Mouse (Mus musculus) small intestine, adult 10 weeks (tissue): ENCODE results near the gene Evx2. TPM values are rescaled to one million over a fixed set of nuclear protein-coding genes. Genes with fewer than 3 reads are reported as not detected.

ENCODE experiments used
- polyA plus RNA-seq: library from polyadenylated mRNA; stranded (reverse); fragments of 350-450 nt; fragmentation: Illumina TruSeq; extraction: RNeasy Lipid Tissue Mini Kit (QIAGEN cat#74804); gene quantifications from one replicate; pipeline ENCODE4 v1.2.3, GENCODE M21; 2014; ENCODE audit warnings: low replicate concordance

Evx2 gene
- not detected for polyA plus RNA-seq

GRCm38 (mm10) chr2:74659507-74660005, at the start of gene Evx2:
TSS of gene Evx2 (minus strand) at chr2:74659557.

GRCm38 (mm10) chr2:74704393-74704998, 45.1 kb upstream of the Evx2 start, which contains the start of gene Hoxd8:
TSS of gene Hoxd8 (plus strand) at chr2:74704615.

GRCm38 (mm10) chr2:74697567-74698121, 38.3 kb upstream of the Evx2 start, which contains the start of gene Hoxd9:
TSS of gene Hoxd9 (plus strand) at chr2:74697727.

GRCm38 (mm10) chr2:74691022-74691951, 31.9 kb upstream of the Evx2 start, which contains the start of gene Hoxd10:
TSS of gene Hoxd10 (plus strand) at chr2:74691924.

GRCm38 (mm10) chr2:74678891-74679595, 19.7 kb upstream of the Evx2 start, which contains the start of gene Hoxd11:
TSS of gene Hoxd11 (plus strand) at chr2:74679557.

GRCm38 (mm10) chr2:74674881-74675665, 15.7 kb upstream of the Evx2 start, which contains the start of gene Hoxd12:
TSS of gene Hoxd12 (plus strand) at chr2:74675013.

GRCm38 (mm10) chr2:74667842-74668357, 8.5 kb upstream of the Evx2 start, which contains the start of gene Hoxd13:
TSS of gene Hoxd13 (plus strand) at chr2:74668310.

Other genes starting within 250 kb of the Evx2 start
- 32.3 TPM for gene Lnpk, start 80.1 kb downstream of the Evx2 start, polyA plus RNA-seq
- not detected for gene Hoxd13, start 8.8 kb upstream of the Evx2 start, polyA plus RNA-seq
- gene Hoxd12, start 15.5 kb upstream of the Evx2 start, polyA plus RNA-seq, result not detected
- not detected for gene Hoxd11, start 20.0 kb upstream of the Evx2 start, polyA plus RNA-seq
- gene Hoxd10, start 32.4 kb upstream of the Evx2 start, polyA plus RNA-seq, result not detected
- gene Hoxd9, start 38.2 kb upstream of the Evx2 start, polyA plus RNA-seq, result not detected
- gene Hoxd8, start 45.1 kb upstream of the Evx2 start, polyA plus RNA-seq, result 1.6 TPM
- gene Hoxd3, start 52.4 kb upstream of the Evx2 start, polyA plus RNA-seq, result 0.26 TPM
- 0.41 TPM for gene Hoxd4, start 52.4 kb upstream of the Evx2 start, polyA plus RNA-seq
- gene Gm28230, start 67.2 kb upstream of the Evx2 start, polyA plus RNA-seq, result not detected
- gene Hoxd1, start 103.4 kb upstream of the Evx2 start, polyA plus RNA-seq, result not detected
- 231 TPM for gene Mtx2, start 166.2 kb upstream of the Evx2 start, polyA plus RNA-seq